Mouse (Mus musculus): ENCODE measurements around the gene Mcfd2.

DNA sequence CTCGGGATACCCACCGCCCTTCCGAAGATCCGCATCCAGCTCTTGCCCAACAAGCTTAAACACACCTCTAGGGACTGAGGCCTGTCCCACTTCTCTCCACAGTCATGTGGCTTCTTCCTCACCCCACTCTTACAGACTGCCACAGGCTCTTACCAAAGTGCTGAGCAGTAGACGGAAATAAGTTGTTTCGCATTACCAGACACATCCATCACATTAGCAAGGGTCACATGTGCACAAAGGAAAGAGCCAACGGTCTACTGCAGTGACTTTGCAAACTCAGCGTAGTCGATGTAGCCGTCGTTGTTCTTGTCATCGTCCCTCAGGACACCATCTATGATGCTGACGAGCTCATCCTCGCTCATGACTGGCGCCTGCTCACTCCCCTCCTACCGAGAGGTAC is 10.1 kb downstream of the Mcfd2 start:
- TF ChIP-seq EP300 (IDR thresholded peaks at IDR 0.05; ENCODE audit: low read depth) (no peak), CTCF (IDR thresholded peaks at IDR 0.05; ENCODE audit: low read depth) (no peak)

Measured in liver, postnatal 0 days (tissue).